Mouse (Mus musculus): ENCODE results near the gene Arpc5l. TPM values are rescaled to one million over a fixed set of nuclear protein-coding genes. Genes with fewer than 3 reads are reported as not detected.

Arpc5l gene
- total RNA-seq, 4 experiments from 2014 or later: 83.2 to 99.9 (median 93.0) TPM

Other genes starting within 250 kb of the Arpc5l start
- gene Nr6a1, start 77.7 kb upstream of the Arpc5l start, total RNA-seq (2022): 1 to 10 TPM; 5.7 to 9.2 (median 7.7) TPM
- 1 to 10 TPM; 1.7 to 1.9 (median 1.8) TPM for gene Olfml2a, start 73.4 kb upstream of the Arpc5l start, total RNA-seq (2022)
- gene Wdr38, start 7.9 kb upstream of the Arpc5l start, total RNA-seq (2022): under 1 TPM; 0.45 to 0.83 (median 0.71) TPM
- 100 to 1,000 TPM; 217 to 315 (median 252) TPM for gene Rpl35, start 276 bp downstream of the Arpc5l start, total RNA-seq (2022)
- gene Golga1, start 60.2 kb downstream of the Arpc5l start, total RNA-seq (2022): 10 to 100 TPM; 27.3 to 44.0 (median 35.9) TPM
- 10 to 100 TPM; 50.6 to 68.0 (median 56.8) TPM for gene Scai, start 185.4 kb downstream of the Arpc5l start, total RNA-seq (2022)
- 10 to 100 TPM; 58.4 to 74.2 (median 63.1) TPM for gene Ppp6c, start 221.1 kb downstream of the Arpc5l start, total RNA-seq (2022)

Data from layer of hippocampus, adult 8-10 months (tissue).